Mouse (Mus musculus) mouse trophoblast stem cell (cell line): ENCODE results near the gene Bhlha9.

Experiments
- in situ Hi-C, 2 experiments: fragments of 300-500 bp; cut with MseI, MboI; formaldehyde crosslinking; loops; 2 replicates in 1 of 2; 3 replicates in 1 of 2; pipeline ENCODE4 v1.15.1; 2025

Gene Bhlha9

DNA sequence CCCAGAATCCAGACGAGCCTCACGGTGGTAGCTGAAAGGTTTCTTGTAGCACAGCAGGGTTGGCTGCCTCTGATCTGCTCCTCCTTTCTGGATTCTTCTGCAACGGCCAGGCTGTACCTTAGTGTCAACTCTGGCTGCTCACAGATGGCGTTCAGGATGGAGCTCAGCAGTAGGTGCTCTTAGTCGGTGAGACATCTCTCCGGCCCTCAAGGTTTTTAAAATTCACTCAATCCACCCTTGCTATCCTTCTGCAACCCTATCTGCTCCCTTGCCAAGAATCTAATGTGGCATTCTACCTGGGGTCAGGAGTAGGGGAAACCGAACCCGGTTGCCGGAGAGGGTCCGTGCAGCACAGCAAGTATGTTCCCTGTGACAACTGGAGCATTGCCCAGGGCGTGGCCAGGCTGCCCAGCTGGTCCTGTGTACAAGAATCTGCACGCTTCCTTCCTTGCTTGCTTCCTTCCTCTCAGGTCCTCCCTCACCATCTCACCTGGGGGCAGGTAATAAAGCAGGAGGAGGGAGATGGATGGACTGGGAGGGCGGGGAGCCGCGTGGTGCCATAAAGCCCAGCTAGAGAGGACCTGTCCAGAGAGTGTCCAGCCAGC is at the start of gene Bhlha9:
Gene Bhlha9 (plus strand): TSS at position 600 of the 605 bp plus-strand sequence.
- in situ Hi-C loops: no loop called here

DNA sequence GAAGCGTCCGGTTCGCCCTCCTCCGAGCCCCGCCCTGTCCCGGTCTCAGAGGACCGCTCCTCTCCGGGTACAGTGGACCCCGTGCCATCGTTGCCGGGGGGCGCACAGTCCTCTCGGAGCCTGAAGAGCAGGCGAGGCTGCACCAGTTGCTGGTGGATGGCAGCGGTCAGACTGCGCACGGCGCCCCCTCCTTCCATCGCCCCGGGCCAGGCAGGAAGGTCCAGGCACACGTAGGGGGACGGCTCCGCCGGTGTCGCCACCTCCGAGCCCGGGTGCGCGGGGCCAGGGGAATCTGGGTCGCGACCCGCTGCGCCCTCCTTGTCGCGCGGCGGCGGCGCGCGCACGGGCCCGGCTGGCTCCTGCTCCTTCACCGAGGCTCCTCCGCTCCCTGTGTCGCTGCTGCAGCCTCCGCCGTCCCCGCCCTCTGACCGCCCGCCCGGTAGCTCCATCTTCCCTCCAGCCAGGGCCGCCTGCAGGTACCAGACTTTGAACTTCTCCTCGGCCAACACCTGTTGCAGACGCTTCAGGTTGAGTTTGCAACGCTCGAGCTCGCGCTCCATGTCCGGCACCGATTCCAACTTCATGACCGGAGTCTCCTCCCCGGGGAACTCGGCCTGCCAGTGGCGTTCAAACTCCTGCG is 49.6 kb upstream of the Bhlha9 start:
- in situ Hi-C loops: no loop called here

DNA sequence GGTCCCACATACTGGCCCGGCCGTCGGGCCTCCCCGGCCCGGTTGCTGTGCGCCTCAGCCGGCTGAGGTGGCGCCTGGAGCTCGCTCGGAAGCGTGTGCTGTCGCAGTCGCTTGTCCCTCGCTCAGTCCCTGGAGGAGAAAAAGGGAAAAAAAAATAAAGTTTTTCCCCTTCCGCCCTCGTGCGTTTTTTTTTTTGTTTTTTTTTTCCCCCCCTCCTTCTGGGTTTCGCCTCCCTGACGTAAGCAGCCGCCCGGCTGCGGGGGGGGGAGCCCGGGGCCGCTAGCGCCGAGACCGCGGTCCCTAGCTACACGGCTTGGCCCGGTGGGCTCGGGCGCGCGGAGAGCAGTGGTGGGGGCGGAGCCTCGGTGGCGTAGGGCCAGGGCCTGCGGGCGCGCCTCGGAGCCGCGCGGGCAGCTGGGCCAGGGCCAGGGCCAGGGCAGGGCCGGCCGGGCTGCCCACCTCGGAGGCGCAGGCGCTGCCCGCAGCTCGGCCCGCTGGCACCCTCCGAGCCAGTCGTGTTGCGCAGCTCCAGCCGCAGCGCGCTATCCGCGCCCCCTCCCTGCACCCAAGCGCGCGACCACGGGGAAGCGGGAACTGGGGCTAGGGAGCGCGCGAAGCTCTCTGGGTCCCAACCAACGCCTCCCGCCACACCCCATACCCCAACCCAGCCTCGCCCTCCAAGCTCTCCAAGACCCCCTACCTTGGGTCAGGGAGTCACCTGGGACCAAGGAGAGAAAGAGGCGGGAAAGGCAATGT is 48.9 kb upstream of the Bhlha9 start:
- in situ Hi-C loops: no loop called here

DNA sequence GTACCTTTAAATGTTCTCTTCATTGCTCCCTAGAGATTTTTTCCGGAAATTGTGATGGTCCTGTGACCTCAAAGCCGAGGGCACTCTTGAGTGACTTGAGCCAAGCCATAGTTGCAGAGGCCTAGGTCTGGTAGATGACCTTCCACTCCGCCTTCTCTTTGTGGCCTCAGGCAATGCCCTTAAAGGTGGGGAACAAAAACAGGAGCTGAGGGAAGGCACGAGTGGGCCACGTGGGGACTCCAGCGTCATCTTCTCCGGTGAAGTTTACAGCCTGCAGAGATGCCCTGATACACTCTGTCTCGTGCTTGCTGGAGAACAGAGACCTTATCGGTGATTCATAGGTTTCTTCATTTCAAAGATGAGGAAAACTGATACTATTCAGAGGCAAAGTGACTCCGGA is 48.2 kb upstream of the Bhlha9 start:
- in situ Hi-C loops: no loop called here

DNA sequence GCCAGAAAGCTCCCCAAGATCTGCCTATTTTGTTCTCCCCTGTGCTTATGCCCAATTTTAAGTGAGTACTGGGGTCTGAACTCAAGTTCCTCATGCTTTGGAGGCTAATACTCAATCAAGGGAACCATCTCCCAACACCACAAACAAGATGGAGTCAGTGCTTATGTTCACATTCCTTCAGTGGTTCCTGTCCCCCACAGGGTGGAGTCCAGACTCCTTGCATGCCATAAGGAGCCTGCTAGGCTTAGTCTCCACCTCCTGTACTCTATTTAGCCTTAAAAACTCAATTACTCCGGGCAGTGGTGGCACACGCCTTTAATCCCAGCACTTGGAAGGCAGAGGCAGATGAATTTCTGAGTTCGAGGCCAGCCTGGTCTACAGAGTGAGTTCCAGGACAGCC is 47.4 kb upstream of the Bhlha9 start:
- in situ Hi-C loops: no loop called here

DNA sequence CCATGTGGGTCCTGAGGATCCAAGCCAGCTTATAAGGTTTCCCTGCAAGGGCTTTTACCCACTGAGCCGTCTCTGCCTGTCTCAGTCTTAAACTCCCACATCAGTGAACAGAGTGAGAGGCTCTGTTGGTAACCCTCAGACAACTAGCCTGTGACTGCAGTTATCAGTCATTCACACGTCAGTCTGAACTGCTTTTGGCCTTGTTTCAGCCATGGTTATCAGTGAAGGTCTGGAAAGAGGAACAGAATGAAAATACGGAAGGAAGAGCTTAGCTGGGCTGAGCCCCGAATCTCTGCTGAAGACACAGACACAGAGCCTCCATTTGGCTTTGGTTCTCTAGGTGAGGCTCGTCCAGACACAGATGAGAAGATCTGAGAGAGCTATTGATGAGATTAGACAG is 43.7 kb upstream of the Bhlha9 start:
- in situ Hi-C loops: no loop called here

DNA sequence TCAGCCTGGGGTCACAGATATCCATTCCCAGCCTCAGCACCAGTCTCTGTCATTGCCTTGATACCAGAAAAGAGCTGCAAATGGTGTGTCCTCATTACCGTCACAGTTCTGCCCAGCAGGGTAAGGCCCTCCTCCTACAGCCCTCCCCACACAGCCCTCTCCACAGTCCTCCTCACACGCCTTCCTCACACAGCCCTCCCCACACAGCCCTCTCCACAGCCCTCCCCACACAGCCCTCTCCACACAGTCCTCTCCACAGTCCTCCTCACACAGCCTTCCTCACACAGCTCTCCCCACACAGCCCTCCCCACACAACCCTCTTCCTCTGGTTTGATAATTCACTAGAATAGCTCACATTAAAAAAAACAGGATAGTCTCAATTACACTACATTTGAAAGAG is 42.2 kb upstream of the Bhlha9 start:
- in situ Hi-C loops: no loop called here

DNA sequence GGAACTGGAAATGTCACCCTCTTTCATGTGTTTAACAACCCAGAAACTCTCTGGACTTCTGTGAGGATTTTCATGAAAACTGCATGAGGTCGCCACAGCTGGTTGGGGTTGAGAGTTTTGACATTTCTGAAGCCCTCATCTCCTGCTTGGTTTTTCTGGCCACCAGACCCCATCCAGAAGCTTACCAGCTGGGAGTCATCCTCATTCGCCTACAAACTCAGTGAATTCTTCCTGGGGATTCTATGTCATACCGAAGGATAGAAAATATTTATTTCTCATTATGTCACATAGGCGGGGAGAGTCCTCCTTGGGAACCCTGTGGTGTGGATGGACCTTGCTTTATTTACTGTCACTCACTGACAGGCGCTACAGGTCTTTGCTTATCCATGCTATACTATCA is 41.8 kb upstream of the Bhlha9 start:
- in situ Hi-C loops: no loop called here

DNA sequence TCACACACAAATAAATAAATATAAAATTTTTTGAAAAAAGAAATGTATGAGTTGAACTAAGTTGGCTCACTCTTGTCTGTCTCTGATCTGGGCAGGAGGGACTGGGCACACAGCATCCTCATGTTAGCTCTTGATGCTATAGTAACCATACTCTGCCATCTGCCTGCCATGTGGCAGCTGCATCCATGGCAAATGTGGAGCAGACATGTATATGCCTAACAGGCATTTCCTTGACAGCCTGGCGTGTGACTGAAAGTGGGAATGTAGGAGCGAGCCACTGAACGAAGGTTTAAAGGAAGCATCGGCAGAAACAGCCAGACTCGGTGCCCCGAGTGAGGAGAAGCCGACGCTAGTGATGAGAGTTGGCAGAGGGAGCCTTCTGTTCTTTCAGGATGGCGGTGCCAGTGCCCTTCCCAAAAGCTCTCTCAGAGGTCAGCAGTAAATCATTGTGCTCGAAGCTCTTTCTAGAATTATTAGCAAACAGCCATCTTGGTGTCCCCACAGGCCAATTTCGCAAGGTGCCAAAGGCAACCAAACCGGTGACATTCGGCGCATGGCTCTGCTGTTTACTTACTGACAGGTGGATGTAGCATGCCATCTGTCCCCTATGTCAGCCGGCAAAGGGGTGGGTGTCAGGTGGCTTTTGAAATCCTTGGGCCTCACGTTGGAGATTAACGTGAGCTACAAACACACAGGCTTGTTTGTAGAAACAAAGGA is 32.8 kb upstream of the Bhlha9 start:
- in situ Hi-C loops: no loop called here

DNA sequence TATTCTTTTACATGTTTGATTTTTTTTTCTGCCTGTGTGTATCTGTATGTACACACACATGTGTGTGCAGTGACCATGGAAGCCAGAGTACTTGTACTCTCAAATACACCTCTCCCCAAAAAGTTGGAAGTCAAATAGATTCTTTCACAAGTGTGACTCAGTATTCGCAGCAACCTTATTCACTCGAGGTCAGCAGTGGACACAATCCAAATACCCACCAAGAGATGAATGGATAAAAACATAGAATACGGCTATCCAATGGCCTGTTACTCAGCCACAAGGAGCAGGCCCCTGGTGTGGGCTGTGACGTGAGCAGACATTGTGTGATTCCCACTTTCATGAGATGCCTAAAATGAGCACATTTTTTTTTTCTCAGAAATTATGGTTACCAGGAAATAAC is 32.0 kb upstream of the Bhlha9 start:
- in situ Hi-C loops: loop anchor here in 1 of 2 experiments (10.0 kb wide), 1 partner anchor 95 kb away; no protein-coding TSS in a partner anchor

DNA sequence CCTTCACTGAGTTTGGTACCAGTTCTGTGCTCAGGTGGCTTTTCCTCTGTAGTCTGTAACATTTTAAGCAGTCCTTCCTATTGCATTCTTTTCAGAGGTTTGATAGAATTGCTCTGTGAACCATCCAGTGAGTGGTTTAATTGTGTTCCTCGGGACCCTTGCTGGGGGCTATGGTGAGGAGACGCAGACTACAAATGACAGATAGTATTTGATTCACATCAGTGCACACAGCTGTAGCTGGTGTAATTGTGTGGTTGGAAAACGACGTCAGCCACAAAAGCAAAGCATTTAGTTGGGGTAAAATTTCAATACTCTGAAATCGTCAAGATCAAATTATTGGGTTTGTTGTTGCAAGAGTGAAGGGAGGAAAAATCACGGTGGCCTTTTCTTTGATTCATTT is 28.0 kb upstream of the Bhlha9 start:
- in situ Hi-C loops: loop anchor here in 1 of 2 experiments (10.0 kb wide), 1 partner anchor 99 kb away; no protein-coding TSS in a partner anchor

DNA sequence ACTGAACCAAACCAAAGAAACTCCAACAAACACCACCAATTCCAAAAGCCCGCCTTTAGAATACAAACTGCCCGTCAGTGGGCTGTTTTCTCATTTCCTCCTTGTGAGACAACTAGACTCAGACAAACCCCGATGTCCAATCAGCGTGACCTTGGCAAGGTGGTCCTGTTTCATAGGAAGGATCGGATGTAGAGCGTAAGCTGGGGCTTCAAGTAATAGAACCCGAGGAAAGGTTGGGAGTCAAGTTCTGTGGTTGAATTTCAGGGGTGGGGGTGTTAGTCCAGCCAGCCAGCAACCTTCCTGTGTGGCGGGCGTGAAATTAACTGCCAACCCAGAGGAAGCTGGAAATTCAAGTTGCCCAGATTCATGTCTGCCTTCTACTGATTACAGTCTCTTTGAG is 27.2 kb upstream of the Bhlha9 start:
- in situ Hi-C loops: loop anchor here (5.0 to 10.0 kb wide), 2 partner anchors 100 to 128 kb away; no protein-coding TSS in a partner anchor

DNA sequence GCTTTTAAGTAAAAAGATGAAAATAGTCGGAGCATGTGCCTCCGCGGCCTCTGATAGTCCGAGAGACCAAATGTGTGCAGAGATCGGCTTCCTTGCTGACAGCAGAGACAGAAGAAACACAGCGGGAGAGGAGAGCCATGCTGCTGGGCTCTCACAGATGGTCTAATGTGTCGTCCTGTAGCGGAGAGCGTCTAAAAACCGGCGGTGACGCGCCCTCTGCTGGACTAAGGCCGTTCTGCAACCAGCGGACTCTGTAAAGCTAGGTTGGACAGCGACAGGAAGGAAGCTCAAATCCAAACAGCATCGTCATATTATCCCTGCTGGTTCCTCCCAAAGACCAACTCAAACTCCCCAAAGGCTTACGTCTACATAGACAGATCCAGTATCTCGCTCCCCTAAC is 26.3 kb upstream of the Bhlha9 start:
- in situ Hi-C loops: loop anchor here (5.0 to 10.0 kb wide), 2 partner anchors 101 to 129 kb away; no protein-coding TSS in a partner anchor

DNA sequence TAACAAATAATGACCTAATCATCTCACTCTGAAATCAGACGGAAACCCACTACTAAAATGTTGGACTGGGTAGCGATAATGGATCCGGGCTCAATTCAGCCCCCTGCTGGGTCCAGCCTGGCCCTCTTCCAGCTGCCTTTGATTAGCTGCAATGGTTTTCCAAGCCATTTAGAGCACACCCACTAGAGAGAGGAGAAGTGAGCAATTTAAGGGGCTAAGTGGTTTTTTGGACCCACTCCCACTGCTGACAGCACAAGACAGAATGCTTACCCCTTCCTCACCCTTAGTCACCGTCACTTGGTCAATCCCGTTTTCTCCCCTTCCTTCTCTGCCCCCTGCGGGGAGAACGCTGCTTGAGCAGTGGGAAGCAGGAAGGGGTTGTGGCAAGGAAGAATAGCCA is 25.2 kb upstream of the Bhlha9 start:
- in situ Hi-C loops: loop anchor here (5.0 to 10.0 kb wide), 2 partner anchors 102 to 130 kb away; no protein-coding TSS in a partner anchor

DNA sequence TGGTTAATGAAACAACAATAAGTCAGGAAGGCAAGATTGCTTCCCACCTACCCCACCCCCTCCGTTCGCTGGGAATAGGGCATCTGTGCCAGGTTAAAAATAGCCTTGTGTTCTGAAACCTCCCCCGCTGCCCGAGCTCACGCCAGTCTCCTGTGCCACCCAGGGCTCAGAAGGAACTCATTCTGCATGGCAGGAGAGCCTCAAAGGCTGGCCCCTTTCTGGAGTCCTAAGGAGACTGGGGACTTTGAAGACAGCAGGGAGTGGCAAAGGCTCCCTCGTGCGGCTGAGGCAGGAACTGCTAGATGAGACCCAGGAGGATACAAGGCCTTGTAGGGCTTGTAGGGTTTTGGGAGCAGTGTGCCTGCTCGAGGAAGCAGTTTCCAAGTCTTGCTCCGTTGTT is 24.8 kb upstream of the Bhlha9 start:
- in situ Hi-C loops: loop anchor here (5.0 to 10.0 kb wide), 2 partner anchors 103 to 130 kb away; no protein-coding TSS in a partner anchor

DNA sequence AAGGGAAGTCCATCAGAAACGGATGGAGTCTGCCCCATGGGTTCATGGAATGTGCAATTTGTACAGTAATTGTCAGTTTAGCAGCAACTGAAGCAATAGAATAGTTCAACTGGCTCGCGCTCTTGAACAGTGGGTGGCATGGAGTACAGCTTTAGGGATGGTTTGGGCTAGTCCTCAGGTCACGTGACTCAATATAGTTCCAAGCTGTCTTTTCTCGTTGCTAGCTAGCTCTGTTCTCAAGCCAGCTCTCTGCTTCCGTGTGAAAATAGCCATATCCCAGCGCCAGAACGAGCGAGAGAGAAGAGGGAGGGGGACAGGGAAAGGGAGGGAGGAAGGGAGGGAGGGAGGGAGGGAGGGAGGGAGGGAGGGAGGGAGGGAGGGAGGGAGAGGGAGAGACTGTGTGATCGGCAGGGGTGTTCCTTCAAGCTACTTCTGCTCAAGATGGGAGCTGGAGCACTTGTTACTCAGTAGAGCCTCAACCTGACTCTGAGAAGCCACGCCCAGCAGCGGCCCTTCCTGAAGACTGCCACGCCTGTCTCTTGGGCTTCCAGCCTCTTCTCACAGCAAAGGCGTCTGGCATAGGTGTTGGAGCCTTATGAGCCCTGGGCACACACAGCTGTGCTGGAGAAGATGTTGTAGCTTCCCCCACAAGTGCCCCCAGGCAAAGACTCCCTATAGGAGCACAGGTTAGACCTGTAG is 21.3 kb upstream of the Bhlha9 start:
- in situ Hi-C loops: no loop called here

DNA sequence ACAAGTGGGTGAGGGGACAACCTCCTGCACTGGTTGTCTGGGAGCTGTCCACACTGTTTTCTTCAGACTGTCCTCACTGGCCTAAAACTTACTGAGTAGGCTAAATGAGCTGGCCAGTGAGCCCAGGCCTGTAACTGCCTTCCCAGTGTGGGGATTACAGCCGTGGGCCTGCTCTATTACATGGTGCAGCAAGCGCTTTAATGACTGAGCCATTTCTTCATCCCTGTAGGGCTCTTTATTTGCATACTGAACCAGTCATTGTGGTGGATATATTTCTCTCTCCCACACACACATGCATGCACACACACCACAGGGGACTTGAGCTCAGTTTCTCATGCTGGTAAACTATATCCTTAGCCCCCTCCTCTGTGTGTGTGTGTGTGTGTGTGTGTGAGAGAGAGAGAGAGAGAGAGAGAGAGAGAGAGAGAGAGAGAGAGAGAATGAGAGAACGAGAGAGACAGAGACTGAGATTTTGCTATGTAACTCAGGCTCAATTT is 19.4 kb upstream of the Bhlha9 start:
- in situ Hi-C loops: no loop called here

DNA sequence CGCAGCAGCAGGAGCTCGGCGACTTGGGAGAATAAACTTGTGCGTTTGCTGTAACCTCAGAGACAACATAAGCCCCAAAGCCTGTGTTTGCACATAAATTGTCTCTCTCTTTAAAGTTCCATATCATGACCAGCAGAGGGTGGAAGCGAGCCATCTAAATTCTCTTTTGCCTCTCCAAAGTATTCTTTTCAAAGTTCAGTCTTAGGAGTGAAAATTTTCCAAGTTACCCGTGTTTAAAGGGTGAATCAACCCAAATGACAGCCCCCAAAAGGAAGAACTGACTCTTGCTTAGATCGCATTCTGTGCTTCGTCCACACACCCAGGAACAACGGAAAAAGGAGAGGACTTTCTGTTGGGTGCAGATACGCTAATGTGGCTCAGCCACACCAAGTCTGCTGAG is 17.2 kb upstream of the Bhlha9 start:
- in situ Hi-C loops: no loop called here

DNA sequence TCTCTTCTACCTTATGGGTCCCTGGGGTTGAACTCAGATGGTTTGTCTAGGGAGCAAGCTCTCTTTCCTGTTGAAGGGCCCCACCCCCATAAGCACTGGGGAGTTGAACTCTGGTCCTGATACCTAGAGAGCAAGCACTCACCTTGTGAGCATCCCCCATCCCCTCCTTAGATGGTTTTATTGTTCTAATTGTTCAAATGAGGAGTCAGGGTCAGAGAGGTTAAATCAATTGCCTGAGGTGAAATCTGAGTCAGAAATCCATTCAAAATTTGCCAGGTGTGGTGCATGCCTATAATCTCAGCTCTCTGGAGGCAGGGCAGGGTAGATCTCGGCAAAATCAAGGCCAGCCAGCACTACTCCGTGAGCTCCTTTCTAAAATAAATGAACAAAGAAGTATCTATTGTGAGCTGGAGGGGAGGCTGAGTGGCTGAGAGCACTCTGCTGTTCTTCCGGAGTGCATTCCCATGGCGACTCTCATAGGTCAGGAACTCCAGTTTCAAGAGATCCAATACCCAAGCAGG is 14.8 kb upstream of the Bhlha9 start:
- in situ Hi-C loops: no loop called here

DNA sequence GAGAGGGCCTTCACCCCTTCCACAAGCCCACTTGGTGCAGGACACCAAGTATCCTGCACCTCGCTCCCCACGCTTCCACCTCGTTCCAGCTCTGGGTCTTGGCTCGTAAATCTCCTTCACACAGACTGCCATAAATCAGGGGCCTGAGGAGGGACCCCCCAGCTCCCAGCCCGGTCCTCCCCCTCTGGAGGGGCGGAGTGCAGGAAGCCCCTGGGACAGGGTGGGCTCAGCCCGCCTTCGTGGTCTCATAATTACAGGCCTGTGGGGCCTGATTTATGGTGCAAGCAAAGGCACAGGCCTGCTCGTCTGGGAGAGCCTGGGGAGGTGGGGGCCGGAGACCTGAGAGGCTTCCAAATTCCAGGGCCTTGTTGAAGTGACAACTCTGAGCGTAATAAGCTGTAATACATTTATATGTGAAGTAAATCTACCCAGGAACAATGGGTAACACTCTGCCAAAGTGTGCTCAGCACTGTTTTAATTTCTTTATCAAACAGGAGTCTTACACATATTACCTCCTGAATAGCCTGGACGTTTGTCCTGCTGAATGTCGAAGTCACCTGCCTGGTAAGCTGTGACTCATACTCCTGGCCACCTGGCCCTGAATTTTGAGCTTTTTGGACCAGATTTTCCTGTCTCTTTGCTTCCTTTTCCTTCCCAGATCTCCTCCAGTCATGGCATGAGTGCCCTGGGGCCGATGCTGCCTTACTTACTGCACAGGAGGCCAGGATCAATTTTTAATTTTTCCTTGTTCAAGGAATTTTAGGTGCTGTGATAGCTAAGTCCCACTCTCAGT is 12.9 kb upstream of the Bhlha9 start:
- in situ Hi-C loops: no loop called here
